Mouse (Mus musculus) megakaryocyte, embryonic 14.5 days (primary cell): ENCODE data around the gene Sorcs2.

Experiments
- FLI1 ChIP-seq: IDR thresholded peaks from 2 replicates; pipeline ENCODE4 v1.6.1; 2012; ENCODE audit warnings: low read length, inconsistent platforms, mixed read lengths
- GATA1 ChIP-seq: IDR thresholded peaks from 3 replicates; pipeline ENCODE4 v1.6.1; 2012; ENCODE audit warnings: mixed read lengths, low read length, inconsistent platforms, borderline replicate concordance

GRCm38 (mm10) chr5:36024003-36024685 lies 373.8 kb downstream of the Sorcs2 start:
- TF ChIP-seq GATA1 (no peak), FLI1 (no peak)
